Mouse (Mus musculus) cerebellum, postnatal 36 days (tissue): ENCODE data around the gene Sipa1l3.

Source experiments
- DNase-seq, 2 experiments: peaks; one replicate each; pipeline ENCODE4 v3.0.0; 2021 to 2022; ENCODE audit warnings: mixed read lengths in 2 of 2

The Sipa1l3 gene

DNA sequence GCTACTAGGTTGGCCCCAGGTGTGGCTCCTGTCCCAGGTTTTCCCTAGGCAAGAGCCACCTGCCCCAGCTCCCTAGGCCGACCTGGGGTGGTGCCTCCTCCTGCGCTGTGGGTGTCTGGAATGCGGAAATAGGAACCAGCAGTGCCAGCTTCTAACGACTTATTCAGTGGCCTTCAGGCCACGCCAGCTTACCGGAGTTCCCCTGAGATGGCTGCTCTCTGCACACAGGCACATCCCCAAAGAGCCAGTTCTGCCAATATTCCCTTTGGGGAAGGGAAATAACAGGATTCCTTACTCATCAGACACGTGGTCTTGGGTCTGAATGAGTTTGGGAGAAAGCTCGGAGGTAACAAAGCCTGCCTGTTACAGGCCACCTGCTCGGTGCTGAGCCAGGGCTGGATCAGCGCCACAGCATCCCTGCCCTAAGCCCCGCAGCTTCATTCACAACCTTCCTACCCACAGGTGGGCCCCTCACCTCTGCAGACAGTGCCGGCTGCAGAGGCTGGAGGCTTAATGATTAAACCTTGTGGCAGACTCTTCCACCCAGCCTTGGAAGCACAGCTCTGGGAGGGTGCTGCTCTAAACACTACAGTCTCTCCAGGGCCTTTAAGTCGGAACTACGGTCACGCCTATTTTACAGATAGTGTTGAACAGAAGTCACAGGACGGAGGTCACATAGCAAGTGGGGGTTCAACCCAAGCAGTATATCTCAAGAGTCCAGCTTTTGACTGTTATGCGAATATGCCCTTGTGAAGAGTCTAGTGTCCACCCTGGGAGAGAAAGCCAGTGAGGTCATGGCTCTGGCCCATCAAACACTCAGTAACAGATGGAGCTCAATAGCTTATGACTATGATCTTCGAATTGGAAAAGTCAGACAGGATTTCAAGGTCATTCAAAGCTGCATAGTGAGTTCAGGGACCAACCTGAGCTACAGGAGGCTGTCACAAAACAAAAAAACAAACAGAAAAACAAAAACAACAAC lies 12.8 kb downstream of the Sipa1l3 start:
- DNase-seq = peak; percentile 46 to 60

GRCm38 (mm10) chr7:29504683-29505290 lies 13.7 kb downstream of the Sipa1l3 start:
- no peak for DNase-seq

DNA sequence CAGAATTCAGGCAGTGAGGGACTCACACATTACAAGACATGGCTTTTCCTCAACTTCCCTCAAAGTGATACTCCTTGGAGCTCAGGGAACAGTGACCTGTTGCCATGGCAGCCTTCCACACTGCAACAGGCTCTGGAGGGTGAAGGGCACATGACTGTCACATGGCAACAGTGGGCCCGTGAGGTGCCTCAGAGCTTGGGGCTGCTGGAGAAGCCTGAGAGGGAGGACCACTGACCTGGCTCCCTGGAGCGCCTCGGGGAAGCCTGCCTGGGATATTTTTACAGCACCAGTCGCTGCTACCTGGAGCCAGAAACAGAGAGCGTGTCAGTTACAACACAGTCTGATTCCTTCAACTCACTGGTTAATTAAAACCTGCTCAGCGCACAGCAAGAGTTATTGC lies 14.8 kb downstream of the Sipa1l3 start:
- DNase-seq = no peak

DNA sequence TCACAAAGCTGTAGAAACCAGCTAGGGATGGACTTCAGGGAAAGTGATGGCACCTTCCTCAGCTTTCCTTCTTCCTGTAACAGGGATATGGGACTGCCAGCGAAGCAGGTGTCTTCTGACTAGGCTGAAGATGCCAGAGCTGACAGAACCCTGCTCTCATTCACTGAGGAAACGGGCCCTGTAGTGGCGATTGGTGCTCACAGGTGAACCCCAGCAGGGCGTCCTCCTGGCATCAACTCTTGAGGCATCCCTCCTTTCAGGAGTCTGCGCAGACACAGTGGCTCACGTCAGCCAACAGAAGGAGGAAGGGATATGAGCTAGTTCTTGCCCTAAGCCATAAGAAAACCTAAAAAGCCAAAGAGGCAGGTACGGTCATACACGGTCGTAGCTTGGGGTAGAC lies 17.2 kb downstream of the Sipa1l3 start:
- peak; percentile 57 to 65 for DNase-seq

GRCm38 (mm10) chr7:29499071-29499470 lies 19.4 kb downstream of the Sipa1l3 start:
- DNase-seq = no peak

DNA sequence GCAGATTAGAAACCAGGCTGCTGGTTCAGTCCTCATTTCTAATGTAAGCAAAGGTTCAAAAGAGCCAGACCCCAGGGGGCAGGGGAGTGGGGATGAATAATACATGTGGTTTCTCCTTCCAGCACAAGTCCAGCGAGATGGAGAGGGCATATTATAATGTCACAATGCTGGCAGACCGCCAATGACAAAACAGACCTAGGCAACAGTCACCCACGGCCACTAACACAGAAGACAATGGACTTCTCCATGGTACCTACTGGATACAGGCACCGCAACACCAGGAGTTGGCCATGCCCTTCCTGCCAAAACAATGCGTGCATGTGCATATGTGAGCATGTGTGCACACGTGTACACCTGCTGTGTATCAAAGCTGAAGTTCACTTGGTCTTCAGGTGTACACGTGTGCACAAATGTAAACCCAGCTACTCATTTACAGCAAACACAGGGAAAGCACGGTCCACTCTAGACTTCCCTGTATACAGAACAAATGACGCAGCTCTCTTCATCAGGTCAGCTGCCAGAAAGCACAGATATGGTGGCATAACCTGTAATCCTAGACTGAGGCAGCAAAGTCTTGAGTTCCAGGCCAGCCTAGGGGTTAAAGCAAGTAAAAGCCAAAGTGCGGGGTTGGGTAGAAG lies 21.4 kb downstream of the Sipa1l3 start:
- DNase-seq = no peak

DNA sequence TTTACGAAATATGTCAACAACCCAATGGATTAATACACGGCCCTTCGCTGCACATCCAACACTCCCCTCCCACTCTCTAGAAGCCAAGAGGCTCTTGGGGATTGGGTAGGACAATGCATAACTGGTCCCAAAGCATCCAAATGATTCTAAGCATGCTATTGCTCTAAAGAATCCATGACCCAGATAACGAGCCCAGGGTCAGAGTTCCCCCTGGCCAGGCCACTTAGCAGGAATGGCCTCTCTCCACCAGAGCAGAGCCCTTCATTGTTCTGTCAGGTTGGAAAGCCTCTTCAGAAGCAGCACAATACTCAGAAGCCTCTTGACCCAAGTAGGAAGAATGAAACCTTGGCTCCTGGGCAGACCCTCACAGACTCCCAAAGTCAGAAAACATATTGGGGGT lies 22.1 kb downstream of the Sipa1l3 start:
- no peak for DNase-seq

DNA sequence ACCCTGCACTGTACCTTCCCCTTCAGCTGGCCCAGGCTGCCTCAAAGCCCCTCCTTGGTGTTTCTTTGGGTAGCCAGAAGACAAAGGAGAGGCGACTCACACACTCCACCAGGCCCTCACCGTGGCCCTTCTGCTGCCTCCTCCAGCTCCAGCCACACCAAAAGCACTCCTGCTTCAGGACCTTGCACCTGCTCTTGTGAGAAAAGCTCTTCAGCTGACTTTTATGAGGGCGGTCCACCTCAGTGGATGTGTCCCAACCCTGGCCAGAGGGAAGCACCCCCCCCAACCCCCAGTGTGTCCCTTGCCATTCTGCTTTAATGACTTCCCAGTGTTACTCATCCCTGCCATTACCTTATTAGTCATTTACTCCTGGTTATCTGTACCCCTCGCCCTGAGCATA lies 22.6 kb downstream of the Sipa1l3 start:
- DNase-seq = no peak

- DNase-seq = no peak
Measured at GRCm38 (mm10) chr7:29494854-29495253, 23.6 kb downstream of the Sipa1l3 start.

- no peak for DNase-seq
Measured at GRCm38 (mm10) chr7:29494015-29494414, 24.4 kb downstream of the Sipa1l3 start.

DNA sequence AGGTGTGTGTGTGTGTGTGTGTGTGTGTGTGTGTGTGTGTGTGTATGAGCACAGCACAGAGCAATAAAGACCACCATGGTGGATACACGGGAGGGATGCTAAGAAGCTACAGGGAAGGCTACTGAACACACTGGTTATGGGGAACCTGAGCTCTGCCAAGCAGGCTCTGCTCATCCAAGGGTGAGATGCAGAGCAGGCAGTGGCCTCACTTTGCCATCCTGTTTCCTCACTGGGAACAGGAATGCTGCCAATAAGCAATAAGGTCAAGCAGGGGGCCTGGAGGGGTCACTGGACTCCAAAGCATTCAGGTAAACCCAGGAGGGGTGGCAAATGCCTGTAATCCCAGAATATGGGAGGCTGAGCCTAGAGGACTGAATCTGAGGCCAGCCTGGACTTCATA lies 25.4 kb downstream of the Sipa1l3 start:
- DNase-seq = no peak

- DNase-seq = no peak
Measured at GRCm38 (mm10) chr7:29491861-29492260, 26.6 kb downstream of the Sipa1l3 start.

- DNase-seq = no peak
Measured at GRCm38 (mm10) chr7:29491471-29491755, 27.0 kb downstream of the Sipa1l3 start.

DNA sequence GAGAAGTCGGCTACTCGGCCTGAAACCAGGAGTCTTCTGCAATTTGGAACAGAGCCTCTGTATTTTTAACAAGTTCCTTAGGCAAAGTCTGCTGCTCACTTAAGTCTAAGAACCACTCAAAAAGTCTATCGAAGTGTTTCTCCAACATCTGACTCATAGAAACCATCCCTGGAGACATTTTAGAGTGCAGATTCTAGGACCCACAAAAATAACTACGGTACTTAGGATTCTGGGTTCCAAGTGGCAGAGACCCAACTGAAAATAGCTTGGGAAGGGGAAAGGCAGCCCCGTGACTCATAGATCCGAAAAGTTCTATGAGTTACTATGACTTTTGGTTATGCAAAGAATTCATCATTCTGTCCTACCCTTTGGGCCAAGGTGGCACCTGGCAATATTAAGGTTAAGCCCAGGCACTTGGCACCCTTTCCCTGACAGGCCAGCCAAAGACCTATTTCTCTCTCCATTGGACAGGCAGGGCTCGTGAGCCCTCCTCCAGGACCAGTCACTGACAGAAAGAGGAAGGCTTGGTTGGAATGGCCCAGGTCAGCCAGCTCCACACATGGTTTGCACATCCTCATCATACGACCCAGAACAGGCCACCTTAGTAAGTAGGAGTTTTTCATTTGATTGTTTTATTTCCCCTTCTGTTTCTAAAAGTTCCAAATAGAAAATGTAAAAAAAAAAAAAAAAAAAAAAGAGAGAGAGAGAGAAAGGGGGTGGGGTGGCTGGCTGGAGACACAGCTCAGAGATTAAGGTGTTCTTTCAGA lies 27.6 kb downstream of the Sipa1l3 start:
- peak; percentile 53 to 56 for DNase-seq

GRCm38 (mm10) chr7:29489851-29490250 lies 28.6 kb downstream of the Sipa1l3 start:
- no peak for DNase-seq

DNA sequence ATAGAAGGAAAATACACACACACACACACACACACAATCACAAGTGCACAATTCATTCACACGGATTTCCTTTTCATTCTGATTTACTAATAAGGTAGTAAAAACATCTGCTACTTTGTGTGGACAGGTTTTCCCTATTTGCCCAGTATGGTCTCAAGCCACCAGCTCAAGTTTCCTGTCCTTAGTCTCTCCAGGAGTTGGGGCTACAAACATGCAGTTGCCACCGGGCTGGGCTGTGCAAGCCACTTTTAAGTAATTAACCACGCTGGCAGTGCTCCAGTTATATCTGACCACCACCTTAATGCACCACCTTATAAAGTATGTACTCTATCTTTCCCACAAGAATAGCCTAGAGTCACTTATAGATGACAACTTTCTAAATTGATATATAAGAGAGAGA lies 29.1 kb downstream of the Sipa1l3 start:
- DNase-seq = no peak

GRCm38 (mm10) chr7:29486753-29487152 lies 31.7 kb downstream of the Sipa1l3 start:
- DNase-seq = no peak

GRCm38 (mm10) chr7:29485721-29486120 lies 32.7 kb downstream of the Sipa1l3 start:
- DNase-seq = no peak

DNA sequence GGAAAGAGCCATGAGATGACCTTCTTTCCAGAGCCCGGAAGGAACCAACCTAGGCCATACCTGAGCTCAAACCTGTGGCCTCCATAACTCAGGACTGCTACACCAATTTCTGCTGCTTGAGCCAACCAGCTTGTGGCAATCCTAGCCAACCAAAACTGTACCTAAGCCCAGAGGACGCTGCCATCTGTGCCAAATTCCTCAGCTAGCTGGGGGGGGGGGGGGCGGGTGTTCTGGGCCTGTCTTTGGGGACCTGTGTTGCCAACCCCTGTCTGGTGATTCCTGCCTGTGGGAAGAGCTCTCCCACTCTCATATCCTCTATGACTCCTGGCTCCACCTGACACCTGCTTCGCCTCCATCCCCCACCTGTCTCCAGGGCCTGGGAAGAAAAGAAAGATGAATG lies 34.9 kb downstream of the Sipa1l3 start:
- peak in 1 of 2 experiments; percentile 40 for DNase-seq

- no peak for DNase-seq
Measured at GRCm38 (mm10) chr7:29481345-29482155, 36.9 kb downstream of the Sipa1l3 start.

DNA sequence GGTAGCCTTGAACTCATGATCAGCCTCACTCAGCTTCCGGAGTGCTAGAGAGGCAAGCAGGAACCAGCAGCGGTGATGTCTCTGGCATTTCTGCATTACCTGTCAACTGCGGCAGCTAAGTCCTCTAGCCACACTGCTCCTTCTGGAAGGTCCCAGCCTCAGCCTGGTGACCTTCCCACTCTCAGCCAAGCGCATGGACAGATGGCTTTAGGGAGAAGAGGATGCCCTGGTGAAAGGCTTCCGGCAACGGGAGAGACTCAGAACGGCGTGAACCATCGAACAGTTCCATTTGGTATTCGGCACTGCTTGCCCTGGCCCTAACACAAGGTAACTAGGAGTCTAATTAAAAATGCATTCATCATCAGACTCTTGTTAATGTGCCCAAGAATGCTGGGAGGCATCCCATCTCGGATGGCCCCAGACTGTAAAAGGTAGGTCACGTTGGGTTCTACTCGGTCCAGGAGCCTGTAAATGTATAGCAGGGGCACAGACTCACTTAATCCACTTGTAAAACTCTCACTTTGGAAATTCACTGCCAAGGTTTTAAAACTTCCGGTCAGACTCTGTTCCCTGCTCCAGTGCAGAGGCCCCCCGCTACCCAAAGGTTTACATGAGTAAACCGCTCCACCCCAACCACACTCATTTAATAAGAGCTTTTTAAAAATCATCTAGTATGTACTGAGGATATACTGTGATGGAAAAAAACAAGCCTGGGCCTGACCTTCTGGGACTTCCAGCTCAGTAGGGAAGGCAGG lies 37.7 kb downstream of the Sipa1l3 start:
- peak; percentile 62 to 67 for DNase-seq
